Comparison of ENCODE assay signal across 8 mouse cellular contexts in the genomic region with DNA sequence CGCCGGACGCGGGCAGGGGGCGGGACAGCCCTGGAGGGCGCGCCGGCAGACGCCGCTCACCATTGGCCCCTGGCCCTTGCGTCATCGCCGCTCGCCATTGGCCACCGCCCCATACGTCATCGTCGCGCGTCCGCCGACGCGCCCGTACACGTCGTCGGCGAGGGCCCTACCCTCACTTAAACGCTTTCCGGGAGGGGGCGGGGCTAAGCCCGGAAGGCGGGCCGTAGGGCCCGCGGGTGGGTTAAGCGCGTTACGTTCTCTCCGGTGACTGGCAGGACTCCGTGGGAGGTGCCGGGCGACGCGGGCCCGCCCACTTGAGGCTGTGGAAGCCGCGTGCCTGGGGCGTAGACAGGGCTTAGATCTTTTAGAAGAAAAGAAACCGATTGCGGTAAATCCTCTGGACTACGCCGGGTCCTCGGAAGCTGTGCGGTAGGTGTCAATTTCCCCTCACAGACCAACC. TPM values are rescaled to one million over a fixed set of nuclear protein-coding genes. Genes with fewer than 3 reads are reported as not detected.
DNase-seq lines count a peak whose midpoint lies in the region; ATAC-seq and TF ChIP-seq lines count a peak whose summit lies in the region.

No protein-coding gene starts in this region.

- peak; percentile 31; the same call in 1 of the 2 replicates for TF ChIP-seq POLR2A in lung, adult 2 months (IDR thresholded peaks at IDR 0.05; ENCODE audit: borderline replicate concordance, extremely low read depth, low read depth, low read length)

- TF ChIP-seq CTCF in lung, adult 2 months (IDR thresholded peaks at IDR 0.05; ENCODE audit: insufficient read depth, low read length), result no peak

- intact Hi-C loops in heart, postnatal 25 days (cut with DNase I), result loop anchor here (1.0 kb wide), 2 partner anchors 17 to 56 kb away; a partner anchor contains a TSS

- H3K4me1 ChIP-seq in ES-E14 (ENCODE audit: control insufficient read depth in 2 of 2, insufficient read depth in 2 of 2, low read length in 2 of 2, poor library complexity in 1 of 2), result peaks cover 0 to 13% of the 10 kb centered on the region in 2 experiments; a peak in 2 of 4 replicates
- H3K4me1 ChIP-seq in forebrain, embryonic 15.5 days, result peaks cover 36% of the 10 kb centered on the region
- peaks cover 13% of the 10 kb centered on the region for H3K4me1 ChIP-seq in lung, adult 2 months (ENCODE audit: control insufficient read depth, insufficient read depth, low read length)

- WGBS in forebrain, embryonic 15.5 days, result under 1% methylated on average over 53 of the region's 56 CpGs
- 1% methylated on average over 56 of the region's 56 CpGs for WGBS in lung, adult 2 months

- peak overlapping the region; percentile 35; the same call in 1 of the 2 replicates for H3K27ac ChIP-seq in ES-E14 (ENCODE audit: insufficient read depth, low read depth, low read length, poor library complexity, severe bottlenecking)
- peak overlapping the region; percentile 82 for H3K27ac ChIP-seq in forebrain, embryonic 15.5 days (replicated peaks)

- peak; percentile 97 for DNase-seq in ES-E14 (ENCODE audit: low read depth, low spot score)
- DNase-seq in cerebellum, adult 11-12 months, result peak; percentile 100
- peak; percentile 99 for DNase-seq in heart, postnatal 25 days (ENCODE audit: low spot score)
- DNase-seq in layer of hippocampus, adult 18-20 months (ENCODE audit: low spot score in 2 of 2), result peak; percentile 99
- DNase-seq in lung, adult 2 months, result peak; percentile 100
- DNase-seq in thymus, adult 18-20 months, result peak; percentile 99

- ATAC-seq in forebrain, embryonic 15.5 days (replicated peaks), result peak; percentile 97
- peak; percentile 92 for ATAC-seq in neutrophil, adult 5-6 weeks (ENCODE audit: extremely low read depth, insufficient number of reproducible peaks, low FRiP score, poor library complexity, severe bottlenecking)

- H3K9ac ChIP-seq in ES-E14 (ENCODE audit: insufficient read depth, low read depth, low read length, poor library complexity, severe bottlenecking), result peak overlapping the region; percentile 98
- H3K9ac ChIP-seq in forebrain, embryonic 15.5 days (replicated peaks), result peak overlapping the region; percentile 83

- H3K4me3 ChIP-seq in ES-E14 (ENCODE audit: insufficient read depth in 1 of 2, low read depth in 1 of 2, low read length in 2 of 2, poor library complexity in 1 of 2, severe bottlenecking in 1 of 2), result peak overlapping the region; percentile 85 to 99
- peak overlapping the region; percentile 98 for H3K4me3 ChIP-seq in forebrain, embryonic 15.5 days
- H3K4me3 ChIP-seq in lung, adult 2 months (replicated peaks; ENCODE audit: extremely low read depth, low read depth, low read length), result peak overlapping the region; percentile 85

- H3K4me2 ChIP-seq in forebrain, embryonic 15.5 days (replicated peaks), result peak overlapping the region; percentile 76

- no peaks in the 10 kb centered on the region for H3K27me3 ChIP-seq in forebrain, embryonic 15.5 days

- H3K9me3 ChIP-seq in ES-E14 (ENCODE audit: control insufficient read depth, insufficient read depth, low read depth, low read length), result no peaks in the 10 kb centered on the region
- no peaks in the 10 kb centered on the region for H3K9me3 ChIP-seq in forebrain, embryonic 15.5 days

- in situ Hi-C loops in ES-E14 (cut with MboI; ENCODE audit: low sequenced_read_pairs in 2 of 2, unreplicated experiment in 2 of 2), result no loop called here

- peaks cover 36% of the 10 kb centered on the region for H3K36me3 ChIP-seq in ES-E14 (ENCODE audit: control insufficient read depth, insufficient read depth, low read length, poor library complexity, severe bottlenecking)
- peaks cover 30% of the 10 kb centered on the region for H3K36me3 ChIP-seq in forebrain, embryonic 15.5 days

TF ChIP-seq in ES-E14, 5 proteins besides CTCF, POLR2A, EP300 and RAD21:
- TF ChIP-seq HCFC1 (IDR thresholded peaks at IDR 0.05; ENCODE audit: borderline replicate concordance, insufficient read depth, low read length) (peak; percentile 86), ZNF384 (IDR thresholded peaks at IDR 0.05; ENCODE audit: low read depth, low read length) (no peak), CHD2 (IDR thresholded peaks at IDR 0.05; ENCODE audit: low read depth, low read length) (0 out of 2 replicates have a peak, but pooled peaks have one; percentile 30)

RNA-seq across cellular contexts. Expression of a gene that starts 0.2 kb away (rescaled TPM):
- total RNA-seq in ES-E14 (2012; rRNA removed), result 91.1 and 97.0 TPM in 2 replicates
- polyA plus RNA-seq in forebrain, embryonic 15.5 days (2015; fragmentation: Nextera tagmentation; extraction: Ambion mirVana), result 13.8 and 14.7 TPM in 2 replicates
- 10 to 100 TPM; 70.1 to 70.3 TPM for total RNA-seq in heart, postnatal 25 days (2021)
- total RNA-seq in layer of hippocampus, adult 18-20 months (2021), result 10 to 100 TPM; 47.2 to 48.9 TPM
- polyA plus RNA-seq in lung, adult 2 months (2012; rRNA removed), result 66.5 and 74.9 TPM in 2 replicates
- total RNA-seq in neutrophil, adult 5-6 weeks (2017), result 55.1 and 65.8 TPM in 2 replicates

RNA-seq across cellular contexts. Expression of a gene that starts 17.6 kb away (rescaled TPM):
- total RNA-seq in ES-E14 (2012; rRNA removed), result 55.1 and 60.5 TPM in 2 replicates
- 46.8 and 52.7 TPM in 2 replicates for polyA plus RNA-seq in forebrain, embryonic 15.5 days (2015; fragmentation: Nextera tagmentation; extraction: Ambion mirVana)
- 10 to 100 TPM; 33.5 to 35.2 TPM for total RNA-seq in heart, postnatal 25 days (2021)
- total RNA-seq in layer of hippocampus, adult 18-20 months (2021), result 10 to 100 TPM; 76.7 to 79.4 TPM
- polyA plus RNA-seq in lung, adult 2 months (2012; rRNA removed), result 44.5 and 47.0 TPM in 2 replicates
- total RNA-seq in neutrophil, adult 5-6 weeks (2017), result 21.0 and 22.2 TPM in 2 replicates

RNA-seq across cellular contexts. Expression of a gene that starts 49.0 kb away (rescaled TPM):
- total RNA-seq in ES-E14 (2012; rRNA removed), result 8.1 and 9.0 TPM in 2 replicates
- 22.2 and 23.1 TPM in 2 replicates for polyA plus RNA-seq in forebrain, embryonic 15.5 days (2015; fragmentation: Nextera tagmentation; extraction: Ambion mirVana)
- total RNA-seq in heart, postnatal 25 days (2021), result 1 to 10 TPM; 4.6 to 7.5 TPM
- 10 to 100 TPM in 1 of 2 experiments, 1 to 10 TPM in 1; 9.7 to 10.1 TPM for total RNA-seq in layer of hippocampus, adult 18-20 months (2021)
- 6.4 and 8.7 TPM in 2 replicates for polyA plus RNA-seq in lung, adult 2 months (2012; rRNA removed)
- total RNA-seq in neutrophil, adult 5-6 weeks (2017), result 11.2 and 12.3 TPM in 2 replicates

RNA-seq across cellular contexts. Expression of a gene that starts 49.0 kb away (rescaled TPM):
- 3.1 and 3.2 TPM in 2 replicates for total RNA-seq in ES-E14 (2012; rRNA removed)
- polyA plus RNA-seq in forebrain, embryonic 15.5 days (2015; fragmentation: Nextera tagmentation; extraction: Ambion mirVana), result 0.92 TPM in 2 replicates
- total RNA-seq in heart, postnatal 25 days (2021), result 10 to 100 TPM; 13.1 to 15.4 TPM
- total RNA-seq in layer of hippocampus, adult 18-20 months (2021), result 1 to 10 TPM in 1 of 2 experiments, under 1 TPM in 1; 0.84 to 1.5 TPM
- 0.49 and 0.51 TPM in 2 replicates for polyA plus RNA-seq in lung, adult 2 months (2012; rRNA removed)
- 0.81 TPM in 1 of 2 replicates, not detected in the other for total RNA-seq in neutrophil, adult 5-6 weeks (2017)

RNA-seq across cellular contexts. Expression of a gene that starts 55.4 kb away (rescaled TPM):
- 13.6 and 15.3 TPM in 2 replicates for total RNA-seq in ES-E14 (2012; rRNA removed)
- 18.2 and 19.9 TPM in 2 replicates for polyA plus RNA-seq in forebrain, embryonic 15.5 days (2015; fragmentation: Nextera tagmentation; extraction: Ambion mirVana)
- total RNA-seq in heart, postnatal 25 days (2021), result 1 to 10 TPM; 7.7 to 9.1 TPM
- 10 to 100 TPM; 10.3 to 10.5 TPM for total RNA-seq in layer of hippocampus, adult 18-20 months (2021)
- polyA plus RNA-seq in lung, adult 2 months (2012; rRNA removed), result 10.0 and 14.3 TPM in 2 replicates
- 9.1 and 10.1 TPM in 2 replicates for total RNA-seq in neutrophil, adult 5-6 weeks (2017)

Comparison
In these comparisons a context has a peak if more than half of its experiments do, and no peak if none do; other contexts are left out.
1. Peak in every context shown above with its lines: DNase-seq, ATAC-seq, H3K4me3 ChIP-seq and H3K27ac ChIP-seq.